Mouse (Mus musculus) heart, postnatal 36 days (tissue): ENCODE measurements around the gene Tnk1. TPM values are rescaled to one million over a fixed set of nuclear protein-coding genes. Genes with fewer than 3 reads are reported as not detected.
"Not testable (repeated sequence)": the region's sequence is repeated elsewhere in the genome, so short reads cannot be mapped to it uniquely, and the experiment has no call there.

Source experiments
- DNase-seq, 2 experiments: peaks; one replicate each; pipeline ENCODE4 v3.0.0; 2021 to 2022
- intact Hi-C: fragments of 180-260 bp; cut with DNase I; formaldehyde crosslinking; loops from one replicate; pipeline ENCODE4 v1.15.1; 2025
- total RNA-seq, 2 experiments: library from RNA; stranded (reverse); gene quantifications; 2 replicates each; pipeline ENCODE4 v1.2.3; 2021

Gene Tnk1
- total RNA-seq, 2 experiments from 2014 or later = 0.08 to 0.11 TPM

DNA sequence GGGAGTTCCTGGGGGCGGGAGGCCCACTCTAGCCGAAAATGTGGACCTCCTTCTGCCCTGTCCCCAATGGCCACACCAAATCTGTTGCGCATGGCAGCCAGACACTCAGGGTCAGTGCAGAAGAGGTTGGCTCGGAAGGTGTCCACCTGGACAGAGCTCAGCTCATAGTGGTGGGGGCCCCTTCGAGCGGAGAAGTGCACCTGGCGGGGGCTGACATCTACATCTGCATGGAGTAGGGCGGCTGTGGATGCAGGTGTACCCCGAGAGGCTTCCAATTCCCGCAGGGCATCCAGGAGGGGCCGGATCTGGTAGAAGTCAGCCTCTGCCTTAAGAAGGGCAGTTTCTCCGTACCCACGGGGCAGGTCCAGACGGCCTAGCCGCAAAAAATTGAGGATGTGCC lies 21.2 kb upstream of the Tnk1 start:
- intact Hi-C loops = loop anchor here (2.0 to 5.0 kb wide), 3 partner anchors 41 to 197 kb away; partner anchors contain the start of genes Eif5a, Polr2a and Senp3
- DNase-seq = no peak

- DNase-seq = no peak
- intact Hi-C loops = loop anchor here (5.0 kb wide), 1 partner anchor 197 kb away; the partner anchor contains the start of gene Senp3
Measured at GRCm38 (mm10) chr11:69878952-69879351, 20.4 kb upstream of the Tnk1 start.

- intact Hi-C loops = loop anchor here (5.0 kb wide), 1 partner anchor 196 kb away; the partner anchor contains the start of gene Senp3
- DNase-seq = no peak
Measured at GRCm38 (mm10) chr11:69878399-69878798, 19.9 kb upstream of the Tnk1 start.

GRCm38 (mm10) chr11:69877878-69878277 lies 19.3 kb upstream of the Tnk1 start, which contains the start of gene Tmem95:
Tmem95 (minus strand) TSS chr11:69878018.
- no peak for DNase-seq
- intact Hi-C loops = loop anchor here (2.0 to 5.0 kb wide), 7 partner anchors 31 to 196 kb away; partner anchors contain the start of genes Plscr3, Senp3, Slc2a4 and Tmem256

DNA sequence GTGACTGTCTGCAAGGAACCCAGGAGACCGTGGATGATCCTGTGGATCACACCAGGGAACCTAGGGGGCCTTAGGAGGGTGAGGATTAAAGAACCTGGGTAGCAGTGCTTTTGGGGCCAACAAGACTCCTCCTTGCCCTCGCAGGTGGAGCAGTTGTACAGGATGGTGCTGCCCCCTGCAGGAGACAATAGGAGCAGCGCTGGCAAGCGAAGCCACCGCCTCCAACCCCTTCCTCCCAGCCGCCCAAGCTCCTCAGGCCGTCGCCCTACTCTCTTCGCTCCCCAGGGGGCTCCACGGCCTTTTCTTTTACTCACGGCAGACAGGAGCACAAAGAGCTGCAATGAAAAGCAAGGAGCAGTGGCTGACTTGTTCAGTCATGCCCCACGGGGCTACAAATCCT lies 18.3 kb upstream of the Tnk1 start:
- intact Hi-C loops = loop anchor here (2.0 to 5.0 kb wide), 7 partner anchors 30 to 195 kb away; partner anchors contain the start of genes Plscr3, Senp3, Slc2a4 and Tmem256

DNA sequence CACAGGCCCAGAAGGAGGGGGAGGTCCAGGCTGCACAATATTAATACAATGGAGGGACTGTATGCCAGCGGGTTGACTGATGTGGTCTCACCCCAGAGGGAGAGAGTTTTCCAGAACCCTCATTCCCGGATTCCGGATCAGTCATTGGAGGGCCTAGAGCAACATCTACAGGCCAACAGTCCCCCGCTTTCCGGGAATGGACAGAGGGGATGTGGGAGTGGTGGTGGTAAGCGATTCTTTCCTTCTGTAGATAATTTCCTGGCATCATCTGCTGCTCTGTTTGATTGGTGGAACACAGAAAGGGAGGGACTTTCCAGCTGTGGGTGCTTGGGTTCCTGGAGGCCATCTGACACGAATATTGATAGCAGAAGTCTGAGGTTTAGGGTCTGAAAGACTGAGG lies 17.7 kb upstream of the Tnk1 start:
- peak; percentile 48 to 56 for DNase-seq

More for the DNA sequence above, 18.3 kb upstream of the Tnk1 start:
- peak; percentile 87 to 91 for DNase-seq

GRCm38 (mm10) chr11:69872451-69872850 lies 13.9 kb upstream of the Tnk1 start:
- no peak for DNase-seq
- intact Hi-C loops = no loop called here

More for the DNA sequence above, 17.7 kb upstream of the Tnk1 start:
- intact Hi-C loops = loop anchor here (2.0 to 5.0 kb wide), 7 partner anchors 29 to 194 kb away; partner anchors contain the start of genes Plscr3, Senp3, Slc2a4 and Tmem256

DNA sequence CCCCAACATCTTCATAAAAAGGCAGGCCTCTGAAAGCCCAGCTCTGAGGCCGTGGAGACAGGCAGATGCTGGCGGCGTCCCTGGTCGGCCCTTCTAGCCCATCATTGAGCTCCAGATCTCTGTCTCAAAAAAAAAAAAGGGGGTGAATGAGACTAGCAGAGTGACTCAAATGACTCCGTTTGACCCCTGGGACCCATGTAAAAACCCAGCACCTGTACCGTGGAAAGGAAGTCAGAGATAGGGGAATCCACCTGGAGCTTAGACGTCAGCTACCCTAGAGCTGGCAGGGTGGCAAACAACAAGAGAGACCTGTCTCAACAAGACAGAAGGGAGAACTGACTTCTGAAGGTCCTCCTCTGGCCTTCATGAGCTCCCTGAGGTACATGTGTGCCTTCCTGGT lies 13.3 kb upstream of the Tnk1 start:
- DNase-seq = no peak
- intact Hi-C loops = no loop called here

GRCm38 (mm10) chr11:69870289-69871069 lies 11.9 kb upstream of the Tnk1 start:
- no peak for DNase-seq
- intact Hi-C loops = no loop called here

DNA sequence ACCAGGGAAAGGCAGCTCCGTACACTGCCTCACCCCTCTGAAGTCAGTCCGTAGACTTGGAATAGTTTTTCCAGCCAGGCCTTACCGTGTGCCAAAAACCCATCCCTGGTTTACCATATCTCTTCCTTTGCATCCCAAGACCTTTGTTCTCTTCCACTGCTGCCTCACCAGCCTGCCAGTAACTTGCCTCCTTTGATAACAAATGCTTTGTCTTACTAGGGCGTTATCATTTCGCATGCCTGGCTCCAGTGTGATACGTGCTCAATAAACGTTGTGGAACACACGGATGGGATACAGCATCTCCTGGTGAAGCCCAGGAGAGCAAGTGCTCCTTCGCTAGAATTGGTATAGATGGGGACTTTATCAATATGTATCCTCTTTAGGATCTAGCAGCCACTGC lies 8.8 kb upstream of the Tnk1 start:
- intact Hi-C loops = loop anchor here (5.0 kb wide), 1 partner anchor 45 kb away; the partner anchor contains the start of gene Spem1
- no peak for DNase-seq

GRCm38 (mm10) chr11:69865561-69865960 lies 7.0 kb upstream of the Tnk1 start:
- intact Hi-C loops = loop anchor here (5.0 kb wide), 1 partner anchor 43 kb away; the partner anchor contains the start of gene Spem1
- DNase-seq = no peak

DNA sequence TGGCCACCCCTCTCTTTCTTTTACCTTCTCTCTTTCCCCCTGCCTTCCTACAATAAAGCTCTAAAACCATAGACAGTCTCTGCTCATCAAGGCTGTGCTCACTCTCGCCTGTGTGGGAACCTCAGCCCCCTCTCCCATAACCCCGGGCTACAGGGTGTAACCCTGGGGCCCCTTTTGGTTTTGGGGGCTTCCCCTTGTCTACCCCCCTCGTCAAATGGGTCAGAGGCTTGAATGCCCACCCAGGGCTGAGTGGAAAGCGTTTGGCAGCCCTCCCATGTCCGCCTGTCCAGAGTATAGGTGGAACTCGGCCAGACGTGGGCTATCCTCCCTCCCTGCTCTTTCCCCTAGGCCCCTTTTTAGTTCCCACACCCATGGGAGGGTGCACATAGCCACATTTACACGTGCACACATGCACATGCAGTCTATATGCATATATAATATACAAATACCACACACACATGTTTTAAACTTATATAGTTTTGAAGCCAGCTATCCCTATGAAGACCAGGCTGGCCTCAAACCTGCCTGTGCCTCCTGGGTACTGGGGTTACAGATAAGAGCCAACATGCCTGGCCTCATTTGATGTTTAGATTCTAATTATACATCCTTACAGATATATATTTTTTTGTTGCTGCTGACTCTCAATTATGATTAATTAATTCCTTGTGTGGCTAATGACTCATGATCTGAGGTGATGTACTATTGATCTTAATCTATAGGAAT lies 5.8 kb upstream of the Tnk1 start:
- no peak for DNase-seq
- intact Hi-C loops = no loop called here

- intact Hi-C loops = not testable (repeated sequence)
Measured at GRCm38 (mm10) chr11:69863729-69864128, 5.2 kb upstream of the Tnk1 start.

GRCm38 (mm10) chr11:69855347-69855746 lies 3.2 kb downstream of the Tnk1 start:
- intact Hi-C loops = no loop called here

More at GRCm38 (mm10) chr11:69863729-69864128, 5.2 kb upstream of the Tnk1 start:
- DNase-seq = not testable (repeated sequence)

DNA sequence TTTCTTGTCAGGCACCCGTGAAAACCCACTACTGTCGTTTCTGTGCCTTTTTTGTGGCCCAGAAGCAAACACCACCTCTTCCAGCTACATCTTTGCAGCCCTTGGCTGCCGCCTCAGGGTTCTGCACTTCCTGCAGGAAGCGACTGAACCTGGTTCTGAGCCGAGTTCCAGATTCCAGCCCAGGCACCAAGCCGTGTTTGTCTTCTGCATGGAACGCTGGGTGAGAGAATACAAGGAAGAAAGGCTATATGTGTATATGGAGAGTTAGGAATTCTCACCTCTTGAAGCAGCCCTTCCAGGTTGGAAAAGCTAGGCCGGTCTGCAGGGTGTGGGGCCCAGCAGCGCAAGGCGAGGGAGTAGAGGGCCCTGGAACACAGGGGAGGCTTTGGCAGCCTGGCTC lies 3.9 kb downstream of the Tnk1 start:
- no peak for DNase-seq
- intact Hi-C loops = no loop called here

More at GRCm38 (mm10) chr11:69855347-69855746, 3.2 kb downstream of the Tnk1 start:
- DNase-seq = peak in 1 of 2 experiments; percentile 55

DNA sequence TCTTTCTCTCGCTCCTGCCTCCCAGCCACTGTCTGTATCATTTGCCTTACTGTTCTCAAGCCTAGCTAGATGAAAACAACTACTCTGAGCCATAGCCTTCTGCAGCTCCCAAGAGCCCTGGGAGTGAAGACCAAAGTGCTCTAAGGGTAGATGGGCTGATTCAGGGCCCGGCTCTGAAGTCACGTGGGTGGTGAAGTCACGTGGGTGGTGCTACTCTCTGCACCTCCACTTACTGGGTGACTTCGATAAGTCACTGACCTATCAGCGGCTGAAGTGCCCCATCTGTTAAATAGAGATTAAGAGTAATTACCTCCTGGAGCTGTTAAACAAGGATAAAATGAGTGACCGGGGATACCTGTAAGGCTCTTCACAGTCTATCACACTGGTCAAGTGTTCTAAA lies 4.5 kb downstream of the Tnk1 start:
- no peak for DNase-seq
- intact Hi-C loops = no loop called here

DNA sequence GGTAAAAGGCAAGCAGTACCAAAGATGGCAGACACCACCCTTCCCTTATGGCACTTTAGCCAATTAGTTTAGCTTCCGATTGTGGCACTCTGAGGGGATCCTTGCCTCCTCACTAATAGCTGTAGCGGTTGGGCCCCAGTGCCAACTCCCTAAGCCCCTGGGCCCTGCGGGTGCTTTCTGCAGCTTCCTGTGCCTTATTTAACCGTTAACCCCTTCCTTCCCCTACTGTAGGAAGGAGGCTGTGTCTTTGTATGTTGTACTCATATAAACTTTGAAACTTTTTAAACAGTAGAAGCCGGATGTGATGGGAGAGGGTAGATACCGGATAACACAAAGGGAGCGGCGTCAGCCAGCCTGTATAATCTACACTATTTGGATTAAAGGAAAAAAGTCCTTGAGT lies 7.8 kb downstream of the Tnk1 start:
- no peak for DNase-seq
- intact Hi-C loops = no loop called here

DNA sequence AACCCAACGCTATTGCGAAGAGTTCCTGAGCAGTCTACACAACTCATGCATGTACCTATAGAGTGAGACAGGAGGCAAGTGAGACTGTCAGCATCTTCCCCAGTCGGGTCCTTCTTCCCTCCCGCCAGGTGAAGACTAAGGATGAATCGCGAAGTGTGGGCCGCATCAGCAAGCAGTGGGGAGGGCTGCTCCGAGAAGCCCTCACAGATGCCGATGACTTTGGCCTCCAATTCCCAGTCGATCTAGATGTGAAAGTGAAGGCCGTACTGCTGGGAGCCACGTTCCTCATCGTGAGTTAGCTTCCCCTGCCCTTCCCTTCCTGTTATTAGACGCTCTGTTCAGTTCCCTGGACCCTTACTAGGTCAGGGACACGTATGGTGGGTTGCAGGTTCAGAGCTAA lies 8.6 kb downstream of the Tnk1 start:
- intact Hi-C loops = no loop called here
- no peak for DNase-seq

- no peak for DNase-seq
- intact Hi-C loops = no loop called here
Measured at GRCm38 (mm10) chr11:69849128-69849527, 9.4 kb downstream of the Tnk1 start.

GRCm38 (mm10) chr11:69848021-69848420 lies 10.5 kb downstream of the Tnk1 start:
- no peak for DNase-seq
- intact Hi-C loops = no loop called here
